Mouse (Mus musculus): ENCODE measurements around the gene Ppp1r16b. TPM values are rescaled to one million over a fixed set of nuclear protein-coding genes. Genes with fewer than 3 reads are reported as not detected.

Ppp1r16b gene
- polyA plus RNA-seq, 1 experiment = 22.2 TPM

GRCm38 (mm10) chr2:158794494-158795004 lies 129.4 kb downstream of the Ppp1r16b start, which contains the start of gene Dhx35:
Dhx35 (plus strand) TSS chr2:158794807.
- H3K4me1 ChIP-seq (ENCODE audit: control insufficient read depth, insufficient read depth, low read length) = 0 out of 2 replicates have a peak, but pooled peaks cover 5% of the 10 kb centered on the region
- H3K36me3 ChIP-seq (ENCODE audit: control insufficient read depth, insufficient read depth, low read length) = no peaks in the 10 kb centered on the region
- DNase-seq = peak; percentile 98
- TF ChIP-seq POLR2A (IDR thresholded peaks at IDR 0.05; ENCODE audit: low read depth, low read length) (no peak), CTCF (conservative IDR thresholded peaks at IDR 0.05; ENCODE audit: insufficient read depth, insufficient read length, low read depth, low read length) (no peak)
- peak within 1 kb of the TSS; percentile 41 for H3K27ac ChIP-seq (ENCODE audit: insufficient read depth, low read depth, low read length)
- H3K27me3 ChIP-seq (replicated peaks; ENCODE audit: control insufficient read depth, insufficient read depth, low read length) = no peaks in the 10 kb centered on the region
- H3K4me3 ChIP-seq (ENCODE audit: insufficient read depth, low read depth, low read length) = peak within 1 kb of the TSS; percentile 85
- under 1% methylated on average over 33 of the region's 33 CpGs for WGBS

GRCm38 (mm10) chr2:158795043-158795442 lies 129.8 kb downstream of the Ppp1r16b start:
- H3K4me1 ChIP-seq (ENCODE audit: control insufficient read depth, insufficient read depth, low read length) = 0 out of 2 replicates have a peak, but pooled peaks cover 5% of the 10 kb centered on the region
- H3K27me3 ChIP-seq (replicated peaks; ENCODE audit: control insufficient read depth, insufficient read depth, low read length) = no peaks in the 10 kb centered on the region
- peak overlapping the region; percentile 41 for H3K27ac ChIP-seq (ENCODE audit: insufficient read depth, low read depth, low read length)
- DNase-seq = peak; percentile 44
- TF ChIP-seq CTCF (conservative IDR thresholded peaks at IDR 0.05; ENCODE audit: insufficient read depth, insufficient read length, low read depth, low read length) = no peak
- no peak for TF ChIP-seq POLR2A (IDR thresholded peaks at IDR 0.05; ENCODE audit: low read depth, low read length)
- H3K36me3 ChIP-seq (ENCODE audit: control insufficient read depth, insufficient read depth, low read length) = no peaks in the 10 kb centered on the region
- 7% methylated on average over 15 of the region's 15 CpGs for WGBS
- peak overlapping the region; percentile 85 for H3K4me3 ChIP-seq (ENCODE audit: insufficient read depth, low read depth, low read length)

- 0 out of 2 replicates have a peak, but pooled peaks cover 5% of the 10 kb centered on the region for H3K4me1 ChIP-seq (ENCODE audit: control insufficient read depth, insufficient read depth, low read length)
- WGBS = 62% methylated on average over 2 of the region's 2 CpGs
- H3K36me3 ChIP-seq (ENCODE audit: control insufficient read depth, insufficient read depth, low read length) = no peaks in the 10 kb centered on the region
- no peak for DNase-seq
- H3K27ac ChIP-seq (ENCODE audit: insufficient read depth, low read depth, low read length) = no peak overlapping the region
- no peak for TF ChIP-seq POLR2A (IDR thresholded peaks at IDR 0.05; ENCODE audit: low read depth, low read length)
- no peak for TF ChIP-seq CTCF (conservative IDR thresholded peaks at IDR 0.05; ENCODE audit: insufficient read depth, insufficient read length, low read depth, low read length)
- no peaks in the 10 kb centered on the region for H3K27me3 ChIP-seq (replicated peaks; ENCODE audit: control insufficient read depth, insufficient read depth, low read length)
- H3K4me3 ChIP-seq (ENCODE audit: insufficient read depth, low read depth, low read length) = no peak overlapping the region
Observed at GRCm38 (mm10) chr2:158795875-158796274, 130.7 kb downstream of the Ppp1r16b start.

- Histone ChIP-seq H3K27ac (ENCODE audit: insufficient read depth, low read depth, low read length) (no peak overlapping the region), H3K4me1 (ENCODE audit: control insufficient read depth, insufficient read depth, low read length) (0 out of 2 replicates have a peak, but pooled peaks cover 5% of the 10 kb centered on the region), H3K4me3 (ENCODE audit: insufficient read depth, low read depth, low read length) (no peak overlapping the region), H3K27me3 (replicated peaks; ENCODE audit: control insufficient read depth, insufficient read depth, low read length) (no peaks in the 10 kb centered on the region), H3K36me3 (ENCODE audit: control insufficient read depth, insufficient read depth, low read length) (no peaks in the 10 kb centered on the region)
- no peak for DNase-seq
- 47% methylated on average over 4 of the region's 4 CpGs for WGBS
- TF ChIP-seq CTCF (conservative IDR thresholded peaks at IDR 0.05; ENCODE audit: insufficient read depth, insufficient read length, low read depth, low read length) (no peak), POLR2A (IDR thresholded peaks at IDR 0.05; ENCODE audit: low read depth, low read length) (no peak)
Observed at GRCm38 (mm10) chr2:158799328-158799727, 134.1 kb downstream of the Ppp1r16b start.

- Histone ChIP-seq H3K27me3 (replicated peaks; ENCODE audit: control insufficient read depth, insufficient read depth, low read length) (no peaks in the 10 kb centered on the region), H3K4me3 (ENCODE audit: insufficient read depth, low read depth, low read length) (no peak overlapping the region), H3K4me1 (ENCODE audit: control insufficient read depth, insufficient read depth, low read length) (0 out of 2 replicates have a peak, but pooled peaks cover 2% of the 10 kb centered on the region), H3K36me3 (ENCODE audit: control insufficient read depth, insufficient read depth, low read length) (no peaks in the 10 kb centered on the region), H3K27ac (ENCODE audit: insufficient read depth, low read depth, low read length) (no peak overlapping the region)
- no peak for TF ChIP-seq CTCF (conservative IDR thresholded peaks at IDR 0.05; ENCODE audit: insufficient read depth, insufficient read length, low read depth, low read length)
- no peak for TF ChIP-seq POLR2A (IDR thresholded peaks at IDR 0.05; ENCODE audit: low read depth, low read length)
- DNase-seq = no peak
- 99% methylated on average over 8 of the region's 8 CpGs for WGBS
Observed at GRCm38 (mm10) chr2:158800788-158801187, 135.6 kb downstream of the Ppp1r16b start.

- WGBS = 89% methylated on average over 8 of the region's 8 CpGs
- TF ChIP-seq POLR2A (IDR thresholded peaks at IDR 0.05; ENCODE audit: low read depth, low read length) = no peak
- no peak for TF ChIP-seq CTCF (conservative IDR thresholded peaks at IDR 0.05; ENCODE audit: insufficient read depth, insufficient read length, low read depth, low read length)
- DNase-seq = no peak
- Histone ChIP-seq H3K27me3 (replicated peaks; ENCODE audit: control insufficient read depth, insufficient read depth, low read length) (no peaks in the 10 kb centered on the region), H3K4me3 (ENCODE audit: insufficient read depth, low read depth, low read length) (no peak overlapping the region), H3K4me1 (ENCODE audit: control insufficient read depth, insufficient read depth, low read length) (no peaks in the 10 kb centered on the region), H3K27ac (ENCODE audit: insufficient read depth, low read depth, low read length) (no peak overlapping the region), H3K36me3 (ENCODE audit: control insufficient read depth, insufficient read depth, low read length) (no peaks in the 10 kb centered on the region)
Observed at GRCm38 (mm10) chr2:158803575-158803974, 138.4 kb downstream of the Ppp1r16b start.

- DNase-seq = no peak
- TF ChIP-seq CTCF (conservative IDR thresholded peaks at IDR 0.05; ENCODE audit: insufficient read depth, insufficient read length, low read depth, low read length) (no peak), POLR2A (IDR thresholded peaks at IDR 0.05; ENCODE audit: low read depth, low read length) (no peak)
- Histone ChIP-seq H3K27me3 (replicated peaks; ENCODE audit: control insufficient read depth, insufficient read depth, low read length) (no peaks in the 10 kb centered on the region), H3K36me3 (ENCODE audit: control insufficient read depth, insufficient read depth, low read length) (no peaks in the 10 kb centered on the region; the same call in 1 of the 2 replicates), H3K27ac (ENCODE audit: insufficient read depth, low read depth, low read length) (no peak overlapping the region), H3K4me1 (ENCODE audit: control insufficient read depth, insufficient read depth, low read length) (no peaks in the 10 kb centered on the region), H3K4me3 (ENCODE audit: insufficient read depth, low read depth, low read length) (no peak overlapping the region)
Observed at GRCm38 (mm10) chr2:158815686-158816085, 150.5 kb downstream of the Ppp1r16b start.

Other genes starting within 250 kb of the Ppp1r16b start
- 26.8 and 35.2 TPM in 2 replicates for gene Adig, start 162.8 kb upstream of the Ppp1r16b start, polyA plus RNA-seq (2012; rRNA removed)
- gene Arhgap40, start 152.6 kb upstream of the Ppp1r16b start, polyA plus RNA-seq (2012; rRNA removed) = 0.24 and 0.30 TPM in 2 replicates
- gene Slc32a1, start 54.6 kb upstream of the Ppp1r16b start, polyA plus RNA-seq (2012; rRNA removed) = not detected in 2 replicates
- gene Actr5, start 40.5 kb upstream of the Ppp1r16b start, polyA plus RNA-seq (2012; rRNA removed) = 6.2 and 6.4 TPM in 2 replicates
- gene Fam83d, start 102.7 kb downstream of the Ppp1r16b start, polyA plus RNA-seq (2012; rRNA removed) = 0.50 and 0.69 TPM in 2 replicates
- gene Dhx35, start 129.4 kb downstream of the Ppp1r16b start, polyA plus RNA-seq (2012; rRNA removed) = 13.3 and 17.9 TPM in 2 replicates

All from kidney, adult 2 months (tissue).